Mouse (Mus musculus) ES-E14 (cell line): ENCODE data around the gene Arl15.

Experiments used
- CHD2 ChIP-seq: IDR thresholded peaks from 2 replicates; pipeline ENCODE4 v1.6.1; 2014; ENCODE audit warnings: mild to moderate bottlenecking, low read depth, low read length, inconsistent platforms
- HCFC1 ChIP-seq: IDR thresholded peaks from 2 replicates; pipeline ENCODE4 v1.6.1; 2012; ENCODE audit warnings: low read length, inconsistent platforms, borderline replicate concordance; ENCODE audit not compliant: insufficient read depth
- MAFK ChIP-seq: IDR thresholded peaks from 2 replicates; pipeline ENCODE4 v1.6.1; 2014; ENCODE audit warnings: mild to moderate bottlenecking, low read depth, low read length, inconsistent platforms; ENCODE audit not compliant: insufficient read depth
- ZC3H11A ChIP-seq: IDR thresholded peaks from 2 replicates; pipeline ENCODE4 v1.6.1; 2012; ENCODE audit warnings: low read depth, mild to moderate bottlenecking, inconsistent platforms, low read length, borderline replicate concordance
- ZNF384 ChIP-seq: IDR thresholded peaks from 2 replicates; pipeline ENCODE4 v1.6.1; 2012; ENCODE audit warnings: low read depth, low read length, inconsistent platforms

- no peak for TF ChIP-seq ZC3H11A
- no peak for TF ChIP-seq MAFK
- no peak for TF ChIP-seq HCFC1
- no peak for TF ChIP-seq CHD2
- TF ChIP-seq ZNF384, result no peak
Observed at GRCm38 (mm10) chr13:113889140-113890055, 95.1 kb downstream of the Arl15 start.
